Mouse (Mus musculus) adrenal gland, adult 18-20 months (tissue): ENCODE results near the gene Ryk. TPM values are rescaled to one million over a fixed set of nuclear protein-coding genes. Genes with fewer than 3 reads are reported as not detected.

Source experiments
- DNase-seq, 2 experiments: peaks; one replicate each; pipeline ENCODE4 v3.0.0; 2021 to 2022; ENCODE audit warnings: low spot score in 2 of 2
- total RNA-seq, 2 experiments: library from RNA; stranded (reverse); gene quantifications; 1 replicate in 1 of 2; 2 replicates in 1 of 2; pipeline ENCODE4 v1.2.3; 2021

Ryk gene
- total RNA-seq, 2 experiments from 2014 or later = 58.3 to 64.6 TPM

DNA sequence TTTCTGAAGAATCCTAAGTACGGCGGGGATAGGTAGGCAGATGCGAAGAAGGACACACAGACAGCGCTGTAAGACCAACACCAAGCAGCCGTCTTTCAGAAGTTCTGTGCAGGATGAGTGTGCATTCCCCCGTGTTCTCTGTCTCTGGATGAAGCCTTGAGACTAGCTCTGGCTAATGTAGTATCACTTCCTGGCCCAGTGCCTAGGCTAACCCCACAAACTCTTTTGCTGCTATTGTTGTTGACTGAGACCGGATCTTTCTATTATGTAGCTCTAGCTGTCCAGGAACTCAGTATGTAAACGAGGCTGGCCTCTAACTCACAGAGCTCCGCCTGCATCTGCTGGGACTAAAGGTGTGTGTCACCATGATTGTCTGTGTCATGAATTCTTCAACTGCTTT, 110.2 kb downstream of the Ryk start:
- DNase-seq = no peak

DNA sequence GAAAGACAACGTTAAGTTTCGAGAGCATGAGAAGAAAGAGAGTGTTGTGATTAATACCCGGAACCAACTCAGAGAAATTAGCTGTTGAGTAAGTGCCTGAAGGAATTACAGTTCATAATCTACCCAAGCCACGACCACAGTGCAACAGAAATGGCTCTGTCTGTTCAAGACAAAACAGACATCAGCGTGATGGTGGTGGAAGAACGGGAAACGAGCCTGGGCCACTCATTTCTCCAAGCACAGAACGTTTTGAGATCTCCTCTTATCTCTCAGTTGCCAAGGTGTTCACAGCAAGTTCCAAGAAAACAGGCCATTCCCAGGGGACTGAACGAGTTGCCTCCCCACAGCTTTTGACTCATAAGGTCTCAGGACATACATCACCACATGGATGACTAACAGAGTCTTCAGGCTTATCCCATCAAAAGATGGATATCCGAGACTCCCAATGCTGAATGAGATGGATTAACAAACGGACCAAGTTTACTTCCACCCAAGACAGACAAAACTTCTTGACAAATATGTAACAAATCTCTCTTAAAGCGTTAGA, 111.8 kb downstream of the Ryk start:
- DNase-seq = no peak

DNA sequence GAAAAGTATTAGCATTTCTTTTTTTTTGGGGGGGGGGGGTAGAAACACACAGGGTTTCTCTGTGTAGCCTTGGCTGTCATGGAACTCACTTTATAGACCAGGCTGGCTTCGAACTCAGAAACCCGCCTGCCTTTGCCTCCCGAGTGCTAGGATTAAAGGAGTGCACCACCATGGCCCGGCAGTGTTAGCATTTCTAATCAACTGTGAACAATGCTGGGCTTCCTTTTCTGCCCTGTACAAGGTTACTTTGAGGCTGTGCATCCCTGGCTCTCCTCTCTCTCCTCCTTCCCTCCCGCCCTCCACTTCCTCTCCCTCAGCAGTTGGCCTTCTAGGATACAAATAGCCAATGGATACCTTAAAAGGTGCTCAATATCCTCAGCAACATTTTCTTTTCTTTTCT, 114.0 kb downstream of the Ryk start:
- DNase-seq = no peak

DNA sequence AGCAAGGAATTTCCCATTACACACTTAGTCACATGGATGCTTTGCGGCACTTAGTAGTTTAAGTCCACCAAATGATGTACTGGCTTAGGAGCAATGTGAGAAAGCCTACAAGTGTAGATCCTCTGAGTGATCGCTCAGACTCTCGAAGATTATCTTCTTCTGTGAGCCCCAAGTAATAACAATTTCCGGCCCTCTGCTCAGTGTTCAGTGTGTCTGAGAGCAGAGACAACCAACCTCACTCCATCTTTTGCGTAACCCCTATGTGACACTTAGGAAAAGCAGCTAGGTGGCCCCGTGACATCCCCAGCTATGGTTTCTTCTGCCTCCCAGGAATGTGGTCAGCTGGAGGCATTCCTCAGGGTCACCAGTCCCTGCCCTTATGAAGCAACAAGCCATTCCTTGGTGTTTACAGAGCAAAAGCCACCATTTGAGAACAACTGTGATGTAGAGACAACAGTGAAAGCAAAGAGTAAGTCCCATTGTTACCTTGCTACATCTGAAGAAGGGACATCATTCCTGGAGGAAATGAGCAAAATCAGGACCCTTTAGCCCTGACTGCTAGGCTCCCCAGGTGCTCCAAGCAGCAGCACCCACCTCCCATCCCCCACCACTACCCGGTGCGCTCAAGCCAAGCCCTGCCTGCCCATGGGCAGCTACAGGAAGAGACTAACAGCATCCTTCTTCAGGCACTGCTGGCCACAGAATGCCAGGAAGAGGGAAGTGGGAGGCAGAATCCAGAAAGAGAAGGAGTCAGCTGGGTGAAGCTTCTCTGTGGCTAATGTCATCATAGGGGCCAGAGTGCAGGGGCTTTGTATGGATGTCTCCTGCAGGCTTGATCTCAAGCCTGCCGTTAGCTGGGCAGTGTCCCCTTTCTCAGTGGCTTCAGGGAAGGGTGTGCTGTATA, 116.6 kb downstream of the Ryk start:
- DNase-seq = no peak

DNA sequence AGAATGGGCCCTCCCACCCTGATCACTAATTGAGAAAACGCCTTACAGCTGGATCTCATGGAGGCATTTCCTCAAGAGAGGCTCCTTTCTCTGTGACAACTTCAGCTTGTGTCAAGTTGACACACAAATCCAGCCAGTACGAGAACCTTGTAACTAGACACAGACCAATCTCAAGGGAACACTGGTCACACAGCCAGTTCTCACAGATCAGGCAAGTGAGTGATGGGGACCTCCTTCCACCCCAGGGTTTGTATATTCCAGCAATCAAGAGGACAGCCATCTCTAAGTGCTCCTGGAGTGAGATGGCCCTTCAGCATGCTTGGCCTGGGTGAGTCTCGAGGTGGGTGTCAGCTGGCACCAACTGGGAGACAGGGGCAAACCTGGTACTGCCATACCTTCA, 121.1 kb downstream of the Ryk start:
- DNase-seq = no peak

Other genes starting within 250 kb of the Ryk start
- gene Anapc13, start 208.6 kb upstream of the Ryk start, total RNA-seq = 100 to 1,000 TPM; 367 to 377 TPM
- 10 to 100 TPM; 34.8 to 46.1 TPM for gene Cep63, start 208.4 kb upstream of the Ryk start, total RNA-seq
- 100 to 1,000 TPM in 1 of 2 experiments, 10 to 100 TPM in 1; 73.0 to 202 TPM for gene Amotl2, start 118.2 kb upstream of the Ryk start, total RNA-seq
- 1 to 10 TPM; 2.8 to 4.8 TPM for gene Slco2a1, start 153.8 kb downstream of the Ryk start, total RNA-seq